Mouse (Mus musculus) kidney, postnatal 0 days (tissue): Measurements from ENCODE around the gene Larp6. TPM values are rescaled to one million over a fixed set of nuclear protein-coding genes. Genes with fewer than 3 reads are reported as not detected.

Experiments
- ATAC-seq: fragments of 200-750 bp; cut with Nextera tagmentation; replicated peaks from 2 replicates; pipeline ENCODE4 v1.8.0; 2017; ENCODE audit warnings: low read depth, moderate number of reproducible peaks, moderate TSS enrichment, moderate library complexity; ENCODE audit not compliant: low FRiP score
- DNase-seq: peaks from one replicate; pipeline ENCODE4 v3.0.0-alpha.2; 2016; ENCODE audit warnings: low spot score
- H3K27ac ChIP-seq: fragments of 300-500 bp; sonication (generic); 2 replicates; pipeline ENCODE4 v1.5.1; 2014; ENCODE audit warnings: mild to moderate bottlenecking
- H3K27me3 ChIP-seq: fragments of 300-500 bp; sonication (generic); 2 replicates; pipeline ENCODE4 v1.6.1; 2014; ENCODE audit warnings: low read length, mixed read lengths; ENCODE audit not compliant: insufficient read depth
- H3K36me3 ChIP-seq: fragments of 300-500 bp; sonication (generic); 2 replicates; pipeline ENCODE4 v1.6.1; 2014; ENCODE audit warnings: low read length, mixed read lengths; ENCODE audit not compliant: insufficient read depth
- H3K4me1 ChIP-seq: fragments of 300-500 bp; sonication (generic); replicated peaks from 2 replicates; pipeline ENCODE4 v1.6.1; 2014; ENCODE audit warnings: antibody characterized with exemption, low read length, mixed read lengths; ENCODE audit not compliant: insufficient read depth
- H3K4me2 ChIP-seq: fragments of 300-500 bp; sonication (generic); 2 replicates; pipeline ENCODE4 v1.6.1; 2014; ENCODE audit warnings: mild to moderate bottlenecking, low read length, moderate library complexity, mixed read lengths
- H3K4me3 ChIP-seq: fragments of 300-500 bp; sonication (generic); replicated peaks from 2 replicates; pipeline ENCODE4 v1.5.1; 2014; ENCODE audit warnings: low read depth, low read length
- H3K9ac ChIP-seq: fragments of 300-500 bp; sonication (generic); 2 replicates; pipeline ENCODE4 v1.6.1; 2014; ENCODE audit warnings: low read depth, low read length
- H3K9me3 ChIP-seq: fragments of 300-500 bp; sonication (generic); replicated peaks from 2 replicates; pipeline ENCODE4 v1.6.1; 2016; ENCODE audit warnings: low read length, inconsistent platforms, mixed read lengths
- CTCF ChIP-seq: IDR thresholded peaks from 2 replicates; pipeline ENCODE4 v1.5.1; 2016; ENCODE audit warnings: antibody characterized with exemption, low read depth, mild to moderate bottlenecking, moderate library complexity
- WGBS: fragments of 180-500 bp; shearing (Covaris S2); extraction: QIAGEN DNeasy Blood & Tissue Kit; methylation state at CpG from one replicate; pipeline ENCODE4 v1.1.7; 2014; 5-methylcytosine and 5-hydroxymethylcytosine counted together
- polyA plus RNA-seq: library from polyadenylated mRNA; unstranded; fragments of >200 nt; fragmentation: Nextera tagmentation; extraction: Ambion mirVana; gene quantifications from 2 replicates; pipeline ENCODE4 v1.2.1, GENCODE M21; 2015

The Larp6 gene
- polyA plus RNA-seq, 1 experiment from 2014 or later = 2.4 TPM

DNA sequence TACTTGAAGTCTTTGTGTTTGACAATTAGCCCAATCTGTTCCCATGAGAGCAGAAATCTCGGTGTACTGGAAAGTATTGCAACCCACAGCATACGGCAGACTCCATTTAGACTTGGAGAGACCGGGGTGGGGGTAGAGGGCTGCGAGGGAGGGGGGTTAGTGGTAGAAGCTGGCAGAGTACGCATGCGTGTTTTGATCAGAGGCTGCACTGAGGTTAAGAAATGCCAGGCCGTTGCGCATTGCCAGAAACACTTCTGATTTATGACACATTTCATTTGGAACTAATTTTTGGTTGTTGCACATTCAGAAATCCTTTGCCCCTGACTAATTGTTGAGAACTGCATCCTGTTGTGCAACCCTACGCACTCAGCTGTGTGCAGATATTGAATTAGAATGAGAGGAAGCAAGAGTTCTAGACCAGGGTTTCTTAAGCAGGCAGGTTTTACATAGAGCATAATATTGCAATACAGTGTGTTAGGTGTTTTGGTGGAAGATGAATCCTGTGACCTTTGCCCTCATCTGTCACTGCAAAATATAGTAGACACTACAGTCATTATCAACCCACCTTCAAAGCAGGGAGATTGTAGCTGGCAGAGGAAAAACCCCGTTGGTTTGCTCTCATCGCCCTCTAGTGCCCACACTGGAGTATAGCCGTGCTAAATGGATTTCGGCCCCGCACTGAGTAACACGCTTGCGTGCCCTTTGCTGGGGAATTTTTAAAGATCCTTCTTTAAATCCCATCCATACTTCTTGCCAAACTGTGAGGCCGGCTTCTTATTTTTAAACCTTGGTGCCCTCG, 31.6 kb downstream of the Larp6 start:
- H3K4me3 ChIP-seq = no peak overlapping the region
- WGBS = 48% methylated on average over 18 of the region's 18 CpGs
- no peaks in the 10 kb centered on the region for H3K36me3 ChIP-seq
- H3K27me3 ChIP-seq = no peaks in the 10 kb centered on the region
- peak; percentile 78 for DNase-seq
- H3K9ac ChIP-seq = no peak overlapping the region
- no peak overlapping the region for H3K4me2 ChIP-seq
- no peak for ATAC-seq
- H3K9me3 ChIP-seq = no peaks in the 10 kb centered on the region
- no peak overlapping the region for H3K27ac ChIP-seq
- H3K4me1 ChIP-seq = 0 out of 2 replicates have a peak, but pooled peaks cover 9% of the 10 kb centered on the region
- peak; percentile 88 for TF ChIP-seq CTCF

DNA sequence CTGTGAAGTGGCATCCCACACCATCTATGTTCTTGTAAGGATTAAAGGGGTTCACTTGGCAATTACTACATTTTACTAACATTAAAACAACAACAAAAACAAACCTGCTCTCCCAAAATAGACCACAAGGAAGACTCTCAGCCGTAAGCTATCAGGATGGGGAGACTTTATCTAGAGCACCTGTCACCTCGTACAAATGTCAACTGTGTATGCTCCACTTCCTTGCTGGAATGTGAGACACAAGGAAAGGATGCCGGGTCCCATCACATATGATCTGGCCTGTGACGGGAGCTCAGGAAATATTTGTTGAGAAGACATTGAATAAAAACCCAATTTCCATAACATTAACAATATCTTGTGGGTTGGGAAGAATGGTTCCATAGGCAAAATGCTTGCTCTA, 32.2 kb downstream of the Larp6 start:
- Histone ChIP-seq H3K27ac (no peak overlapping the region), H3K4me3 (no peak overlapping the region), H3K27me3 (no peaks in the 10 kb centered on the region), H3K9me3 (no peaks in the 10 kb centered on the region), H3K9ac (no peak overlapping the region), H3K4me2 (no peak overlapping the region), H3K36me3 (no peaks in the 10 kb centered on the region), H3K4me1 (0 out of 2 replicates have a peak, but pooled peaks cover 9% of the 10 kb centered on the region)
- ATAC-seq (no peak), DNase-seq (no peak)
- no peak for TF ChIP-seq CTCF
- 29% methylated on average over 4 of the region's 4 CpGs for WGBS

DNA sequence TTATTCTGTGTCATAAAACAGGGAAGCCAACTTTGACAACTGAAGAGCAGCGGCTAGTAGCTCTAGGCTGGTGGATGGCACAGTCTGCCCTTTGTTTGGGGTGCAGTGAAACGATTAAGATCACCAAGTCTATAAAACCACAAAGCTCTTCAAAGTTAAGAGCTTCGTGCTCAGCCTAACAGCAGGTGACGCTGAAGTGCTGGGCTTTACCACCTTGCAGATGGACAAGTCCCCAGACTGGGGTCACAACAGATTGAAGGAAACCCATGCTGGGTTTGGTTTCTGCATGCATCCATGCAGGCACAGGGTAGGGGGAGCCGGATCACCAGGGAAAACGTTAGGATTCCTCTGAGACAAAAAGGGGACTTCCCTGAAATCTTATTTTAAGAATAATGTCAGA, 33.8 kb downstream of the Larp6 start:
- DNase-seq (no peak), ATAC-seq (no peak)
- peak; percentile 9; the same call in 1 of the 2 replicates for TF ChIP-seq CTCF
- WGBS = 31% methylated on average over 6 of the region's 6 CpGs
- no peaks in the 10 kb centered on the region for H3K27me3 ChIP-seq
- H3K27ac ChIP-seq = no peak overlapping the region
- 0 out of 2 replicates have a peak, but pooled peaks cover 9% of the 10 kb centered on the region for H3K4me1 ChIP-seq
- H3K36me3 ChIP-seq = no peaks in the 10 kb centered on the region
- no peak overlapping the region for H3K4me3 ChIP-seq
- H3K4me2 ChIP-seq = no peak overlapping the region
- no peaks in the 10 kb centered on the region for H3K9me3 ChIP-seq
- no peak overlapping the region for H3K9ac ChIP-seq

- no peak for TF ChIP-seq CTCF
- no peaks in the 10 kb centered on the region for H3K27me3 ChIP-seq
- no peaks in the 10 kb centered on the region for H3K36me3 ChIP-seq
- DNase-seq (no peak), ATAC-seq (no peak)
- H3K9me3 ChIP-seq = no peaks in the 10 kb centered on the region
- no peak overlapping the region for H3K9ac ChIP-seq
- no peak overlapping the region for H3K4me2 ChIP-seq
- H3K27ac ChIP-seq = no peak overlapping the region
- WGBS = 86% methylated on average over 5 of the region's 5 CpGs
- no peak overlapping the region for H3K4me3 ChIP-seq
- H3K4me1 ChIP-seq = 0 out of 2 replicates have a peak, but pooled peaks cover 6% of the 10 kb centered on the region
These were observed 34.9 kb downstream of the Larp6 start for GRCm38 (mm10) chr9:60747672-60748071.

GRCm38 (mm10) chr9:60748191-60748590, 35.4 kb downstream of the Larp6 start:
- Histone ChIP-seq H3K4me3 (no peak overlapping the region), H3K36me3 (no peaks in the 10 kb centered on the region), H3K4me2 (no peak overlapping the region), H3K27me3 (no peaks in the 10 kb centered on the region), H3K9me3 (no peaks in the 10 kb centered on the region), H3K4me1 (0 out of 2 replicates have a peak, but pooled peaks cover 2% of the 10 kb centered on the region), H3K9ac (no peak overlapping the region), H3K27ac (no peak overlapping the region)
- WGBS = 98% methylated on average over 2 of the region's 2 CpGs
- ATAC-seq (no peak), DNase-seq (no peak)
- TF ChIP-seq CTCF = no peak

DNA sequence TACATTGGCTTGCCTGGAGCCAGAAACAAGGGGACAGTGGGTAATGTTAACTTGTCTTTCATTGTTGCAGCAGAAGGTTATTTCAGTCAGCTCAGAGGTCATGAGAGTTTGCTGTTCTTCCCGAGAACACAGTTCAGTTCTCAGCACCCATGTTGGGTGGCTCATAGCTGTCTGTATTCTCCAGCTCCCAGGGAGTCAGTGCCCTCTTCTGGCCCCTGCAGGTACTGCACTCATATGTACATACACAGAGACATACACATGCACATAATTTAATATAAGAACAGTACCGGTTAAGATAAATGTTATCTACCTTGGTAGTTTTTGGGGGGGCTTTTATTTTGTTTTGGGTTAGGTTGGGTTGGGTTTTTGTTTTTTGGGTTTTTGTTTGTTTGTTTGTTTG, 36.3 kb downstream of the Larp6 start:
- TF ChIP-seq CTCF = peak; percentile 37; the same call in 1 of the 2 replicates
- Histone ChIP-seq H3K27me3 (no peaks in the 10 kb centered on the region), H3K4me2 (no peak overlapping the region), H3K27ac (no peak overlapping the region), H3K36me3 (no peaks in the 10 kb centered on the region), H3K4me3 (no peak overlapping the region), H3K4me1 (no peaks in the 10 kb centered on the region), H3K9ac (no peak overlapping the region), H3K9me3 (no peaks in the 10 kb centered on the region)
- ATAC-seq (no peak), DNase-seq (no peak)
- WGBS = 86% methylated on average over 2 of the region's 2 CpGs
